Comparison of ENCODE assay signal across 11 mouse cellular contexts in the genomic region with DNA sequence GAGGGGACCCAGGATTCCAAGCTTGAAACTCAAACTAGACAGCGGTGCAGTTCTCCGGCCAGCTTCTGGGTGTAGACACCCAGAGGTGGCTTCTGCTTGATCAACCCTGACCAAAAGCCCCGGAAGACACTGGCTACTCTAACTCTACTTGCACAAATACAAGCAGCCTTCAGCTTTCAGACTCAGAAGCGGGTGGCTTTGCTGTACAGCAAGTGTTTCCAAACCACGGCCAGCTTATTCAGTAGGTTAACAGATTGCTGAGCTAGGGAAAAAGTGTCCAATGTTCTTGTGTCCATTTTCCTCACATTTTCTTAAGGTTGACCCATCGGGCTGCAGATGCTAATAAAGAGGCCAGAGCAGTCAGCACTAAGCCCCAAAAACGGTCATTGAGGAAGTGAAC. TPM values are rescaled to one million over a fixed set of nuclear protein-coding genes. Genes with fewer than 3 reads are reported as not detected.
A peak's percentile ranks its signal among the peaks of the same experiment; 100 is the strongest.
DNase-seq lines count a peak whose midpoint lies in the region; ATAC-seq and TF ChIP-seq lines count a peak whose summit lies in the region.
"Had no signal": no experiment of that assay in that cellular context is flagged by ENCODE, and none has a peak within 500 bp of the region (broad histone marks: within the 10 kb centered on the region; RNA-seq: fewer than 3 reads in every experiment).

No protein-coding gene starts in this region.

- no peaks in the 10 kb centered on the region for H3K4me1 ChIP-seq in liver, embryonic 12.5 days
- peaks cover 8% of the 10 kb centered on the region for H3K4me1 ChIP-seq in liver, postnatal 0 days (ENCODE audit: insufficient read depth)
- H3K4me1 ChIP-seq in forebrain, embryonic 10.5 days, result peaks cover 74% of the 10 kb centered on the region
- H3K4me1 ChIP-seq in intestine, embryonic 16.5 days (ENCODE audit: control insufficient read depth, insufficient read depth, low read length), result no peaks in the 10 kb centered on the region; the same call in none of the 2 replicates
- H3K4me1 ChIP-seq in neural tube, embryonic 15.5 days, result peaks cover 45% of the 10 kb centered on the region

- no peaks in the 10 kb centered on the region for H3K9me3 ChIP-seq in liver, embryonic 12.5 days (replicated peaks)
- H3K9me3 ChIP-seq in liver, postnatal 0 days (ENCODE audit: low read length), result no peaks in the 10 kb centered on the region; the same call in 1 of the 2 replicates
- H3K9me3 ChIP-seq in forebrain, embryonic 10.5 days, result peaks cover 7% of the 10 kb centered on the region; the same call in 1 of the 2 replicates
- H3K9me3 ChIP-seq in intestine, embryonic 16.5 days (ENCODE audit: control insufficient read depth, low read length), result no peaks in the 10 kb centered on the region
- H3K9me3 ChIP-seq in neural tube, embryonic 15.5 days (replicated peaks), result no peaks in the 10 kb centered on the region

- no peak overlapping the region for H3K4me3 ChIP-seq in liver, embryonic 12.5 days
- no peak overlapping the region for H3K4me3 ChIP-seq in liver, postnatal 0 days (ENCODE audit: low read depth, low read length)
- H3K4me3 ChIP-seq in forebrain, embryonic 10.5 days, result peak overlapping the region; percentile 55
- H3K4me3 ChIP-seq in intestine, embryonic 16.5 days (ENCODE audit: low read length), result peak overlapping the region; percentile 51
- H3K4me3 ChIP-seq in neural tube, embryonic 15.5 days (replicated peaks), result peak overlapping the region; percentile 49

- ATAC-seq in liver, embryonic 12.5 days, result no peak
- ATAC-seq in liver, postnatal 0 days, result no peak
- no peak for ATAC-seq in intestine, embryonic 16.5 days
- 0 out of 2 replicates have a peak, but pooled peaks have one; percentile 1 for ATAC-seq in neural tube, embryonic 15.5 days (ENCODE audit: low FRiP score)

- WGBS in liver, embryonic 12.5 days (ENCODE audit: insufficient replicate concordance), result 24% methylated on average over 7 of the region's 7 CpGs
- 19% methylated on average over 7 of the region's 7 CpGs for WGBS in liver, postnatal 0 days (ENCODE audit: insufficient replicate concordance)
- 10% methylated on average over 7 of the region's 7 CpGs for WGBS in forebrain, embryonic 10.5 days
- 27% methylated on average over 7 of the region's 7 CpGs for WGBS in intestine, embryonic 16.5 days
- WGBS in neural tube, embryonic 15.5 days, result 6% methylated on average over 7 of the region's 7 CpGs

- TF ChIP-seq EP300 in liver, postnatal 0 days (IDR thresholded peaks at IDR 0.05; ENCODE audit: low read depth), result no peak

- H3K36me3 ChIP-seq in liver, embryonic 12.5 days, result no peaks in the 10 kb centered on the region
- H3K36me3 ChIP-seq in liver, postnatal 0 days (replicated peaks; ENCODE audit: insufficient read depth, low read length), result no peaks in the 10 kb centered on the region
- no peaks in the 10 kb centered on the region for H3K36me3 ChIP-seq in forebrain, embryonic 10.5 days (replicated peaks)
- no peaks in the 10 kb centered on the region for H3K36me3 ChIP-seq in intestine, embryonic 16.5 days (ENCODE audit: control insufficient read depth, insufficient read depth, low read length)
- H3K36me3 ChIP-seq in neural tube, embryonic 15.5 days, result no peaks in the 10 kb centered on the region

- H3K9ac ChIP-seq in liver, embryonic 12.5 days, result no peak overlapping the region
- H3K9ac ChIP-seq in liver, postnatal 0 days (replicated peaks), result no peak overlapping the region
- peak overlapping the region; percentile 64 for H3K9ac ChIP-seq in intestine, embryonic 16.5 days (ENCODE audit: low read depth, low read length)
- peak overlapping the region; percentile 71 for H3K9ac ChIP-seq in neural tube, embryonic 15.5 days (replicated peaks)

- no peak for DNase-seq in liver, postnatal 0 days
- no peak for DNase-seq in forebrain, embryonic 10.5 days (ENCODE audit: extremely low spot score, low spot score)
- no peak for DNase-seq in cerebellum, postnatal 25 days
- no peak for DNase-seq in layer of hippocampus, adult 18-20 months (ENCODE audit: low spot score in 2 of 2)
- no peak for DNase-seq in ovary, adult 18-20 months (ENCODE audit: low spot score)
- DNase-seq: cerebellum, adult 11 months had no signal

- TF ChIP-seq CTCF in liver, postnatal 0 days (IDR thresholded peaks at IDR 0.05; ENCODE audit: low read depth), result no peak

- no peak overlapping the region for H3K27ac ChIP-seq in liver, embryonic 12.5 days
- H3K27ac ChIP-seq in liver, postnatal 0 days (ENCODE audit: low read depth), result no peak overlapping the region
- H3K27ac ChIP-seq in forebrain, embryonic 10.5 days, result peak overlapping the region; percentile 91
- H3K27ac ChIP-seq in intestine, embryonic 16.5 days (ENCODE audit: low read length), result no peak overlapping the region
- H3K27ac ChIP-seq in neural tube, embryonic 15.5 days (replicated peaks), result peak overlapping the region; percentile 82

- H3K4me2 ChIP-seq in liver, embryonic 12.5 days, result peak overlapping the region; percentile 58
- H3K4me2 ChIP-seq in liver, postnatal 0 days (ENCODE audit: low read depth, low read length), result no peak overlapping the region
- H3K4me2 ChIP-seq in intestine, embryonic 16.5 days (ENCODE audit: low read depth, low read length), result peak overlapping the region; percentile 82
- peak overlapping the region; percentile 80 for H3K4me2 ChIP-seq in neural tube, embryonic 15.5 days

- H3K27me3 ChIP-seq in liver, embryonic 12.5 days (replicated peaks), result peaks cover 100% of the 10 kb centered on the region
- peaks cover 73% of the 10 kb centered on the region for H3K27me3 ChIP-seq in liver, postnatal 0 days (ENCODE audit: insufficient read depth, low read length)
- peaks cover 100% of the 10 kb centered on the region for H3K27me3 ChIP-seq in forebrain, embryonic 10.5 days (ENCODE audit: poor library complexity, severe bottlenecking)
- peaks cover 68% of the 10 kb centered on the region for H3K27me3 ChIP-seq in intestine, embryonic 16.5 days (replicated peaks; ENCODE audit: control insufficient read depth, insufficient read depth, low read length)
- H3K27me3 ChIP-seq in neural tube, embryonic 15.5 days (replicated peaks), result 0 out of 2 replicates have a peak, but pooled peaks cover 5% of the 10 kb centered on the region

RNA-seq across cellular contexts. Expression of a gene that starts 9.6 kb away (rescaled TPM):
- not detected in 2 replicates for polyA plus RNA-seq in liver, embryonic 12.5 days (2016; fragmentation: Nextera tagmentation; extraction: Ambion mirVana)
- polyA plus RNA-seq in liver, postnatal 0 days (2015; fragmentation: Nextera tagmentation; extraction: Ambion mirVana), result not detected in 2 replicates
- 0.31 and 0.69 TPM in 2 replicates for polyA plus RNA-seq in forebrain, embryonic 10.5 days (2016; fragmentation: Nextera tagmentation; extraction: Ambion mirVana)
- polyA plus RNA-seq in intestine, embryonic 16.5 days (2015; fragmentation: Nextera tagmentation; extraction: Ambion mirVana), result not detected in 2 replicates
- 2.8 and 3.3 TPM in 2 replicates for polyA plus RNA-seq in neural tube, embryonic 15.5 days (2015; fragmentation: Nextera tagmentation; extraction: Ambion mirVana)
- total RNA-seq in layer of hippocampus, adult 18-20 months (2021), result under 1 TPM in 1 of 2 experiments, not detected in 1; 0.15 TPM
- total RNA-seq: hematopoietic stem cell, adult 5-6 weeks had no signal
- polyA plus RNA-seq: Patski had no signal

RNA-seq across cellular contexts. Expression of a gene that starts 22.1 kb away (rescaled TPM):
- 36.6 and 38.3 TPM in 2 replicates for polyA plus RNA-seq in liver, embryonic 12.5 days (2016; fragmentation: Nextera tagmentation; extraction: Ambion mirVana)
- 14.2 and 16.0 TPM in 2 replicates for polyA plus RNA-seq in liver, postnatal 0 days (2015; fragmentation: Nextera tagmentation; extraction: Ambion mirVana)
- 80.6 and 81.1 TPM in 2 replicates for polyA plus RNA-seq in forebrain, embryonic 10.5 days (2016; fragmentation: Nextera tagmentation; extraction: Ambion mirVana)
- 34.3 and 35.3 TPM in 2 replicates for polyA plus RNA-seq in intestine, embryonic 16.5 days (2015; fragmentation: Nextera tagmentation; extraction: Ambion mirVana)
- 51.6 TPM in 2 replicates for polyA plus RNA-seq in neural tube, embryonic 15.5 days (2015; fragmentation: Nextera tagmentation; extraction: Ambion mirVana)
- 10 to 100 TPM; 34.1 to 35.4 TPM for total RNA-seq in layer of hippocampus, adult 18-20 months (2021)

RNA-seq across cellular contexts. Expression of a gene that starts 22.3 kb away (rescaled TPM):
- polyA plus RNA-seq in liver, embryonic 12.5 days (2016; fragmentation: Nextera tagmentation; extraction: Ambion mirVana), result 28.7 and 29.6 TPM in 2 replicates
- 10.5 and 10.7 TPM in 2 replicates for polyA plus RNA-seq in liver, postnatal 0 days (2015; fragmentation: Nextera tagmentation; extraction: Ambion mirVana)
- polyA plus RNA-seq in forebrain, embryonic 10.5 days (2016; fragmentation: Nextera tagmentation; extraction: Ambion mirVana), result 39.2 and 41.7 TPM in 2 replicates
- polyA plus RNA-seq in intestine, embryonic 16.5 days (2015; fragmentation: Nextera tagmentation; extraction: Ambion mirVana), result 31.7 and 32.8 TPM in 2 replicates
- polyA plus RNA-seq in neural tube, embryonic 15.5 days (2015; fragmentation: Nextera tagmentation; extraction: Ambion mirVana), result 53.0 and 57.2 TPM in 2 replicates
- total RNA-seq in layer of hippocampus, adult 18-20 months (2021), result 10 to 100 TPM; 23.8 to 24.2 TPM

RNA-seq across cellular contexts. Expression of a gene that starts 23.8 kb away (rescaled TPM):
- polyA plus RNA-seq in liver, embryonic 12.5 days (2016; fragmentation: Nextera tagmentation; extraction: Ambion mirVana), result 0.33 and 0.38 TPM in 2 replicates
- polyA plus RNA-seq in liver, postnatal 0 days (2015; fragmentation: Nextera tagmentation; extraction: Ambion mirVana), result 0.29 and 0.47 TPM in 2 replicates
- polyA plus RNA-seq in forebrain, embryonic 10.5 days (2016; fragmentation: Nextera tagmentation; extraction: Ambion mirVana), result 0.58 and 2.1 TPM in 2 replicates
- polyA plus RNA-seq in intestine, embryonic 16.5 days (2015; fragmentation: Nextera tagmentation; extraction: Ambion mirVana), result 3.0 and 3.1 TPM in 2 replicates
- polyA plus RNA-seq in neural tube, embryonic 15.5 days (2015; fragmentation: Nextera tagmentation; extraction: Ambion mirVana), result 293 and 360 TPM in 2 replicates
- 100 to 1,000 TPM; 269 to 293 TPM for total RNA-seq in layer of hippocampus, adult 18-20 months (2021)
- total RNA-seq: hematopoietic stem cell, adult 5-6 weeks had no signal
- polyA plus RNA-seq: Patski had no signal

RNA-seq across cellular contexts. Expression of a gene that starts 34.7 kb away (rescaled TPM):
- not detected in 2 replicates for polyA plus RNA-seq in liver, embryonic 12.5 days (2016; fragmentation: Nextera tagmentation; extraction: Ambion mirVana)
- not detected in 2 replicates for polyA plus RNA-seq in liver, postnatal 0 days (2015; fragmentation: Nextera tagmentation; extraction: Ambion mirVana)
- not detected in 2 replicates for polyA plus RNA-seq in forebrain, embryonic 10.5 days (2016; fragmentation: Nextera tagmentation; extraction: Ambion mirVana)
- polyA plus RNA-seq in intestine, embryonic 16.5 days (2015; fragmentation: Nextera tagmentation; extraction: Ambion mirVana), result 902 and 1,035 TPM in 2 replicates
- 7.2 TPM in 1 of 2 replicates, not detected in the other for polyA plus RNA-seq in neural tube, embryonic 15.5 days (2015; fragmentation: Nextera tagmentation; extraction: Ambion mirVana)
- total RNA-seq in layer of hippocampus, adult 18-20 months (2021), result not detected
- total RNA-seq: hematopoietic stem cell, adult 5-6 weeks had no signal
- polyA plus RNA-seq: Patski had no signal

Comparison
In these comparisons a context has a peak if more than half of its experiments do, and no peak if none do; other contexts are left out.
1. H3K27ac ChIP-seq: peak in forebrain, embryonic 10.5 days (single experiment) and neural tube, embryonic 15.5 days (single experiment); none in liver, embryonic 12.5 days (single experiment), liver, postnatal 0 days (single experiment) and intestine, embryonic 16.5 days (single experiment).
2. H3K4me3 ChIP-seq: peak in forebrain, embryonic 10.5 days (single experiment), intestine, embryonic 16.5 days (single experiment) and neural tube, embryonic 15.5 days (single experiment); none in liver, embryonic 12.5 days (single experiment) and liver, postnatal 0 days (single experiment).
3. H3K9ac ChIP-seq: peak in intestine, embryonic 16.5 days (single experiment) and neural tube, embryonic 15.5 days (single experiment); none in liver, embryonic 12.5 days (single experiment) and liver, postnatal 0 days (single experiment).